Mouse (Mus musculus) kidney, embryonic 14.5 days (tissue): ENCODE data around the gene 4932438A13Rik. TPM values are rescaled to one million over a fixed set of nuclear protein-coding genes. Genes with fewer than 3 reads are reported as not detected.

Experiments
- ATAC-seq: fragments of 200-750 bp; cut with Nextera tagmentation; 2 replicates; pipeline ENCODE4 v1.8.0; 2017; ENCODE audit warnings: moderate number of reproducible peaks, mild to moderate bottlenecking, moderate TSS enrichment, moderate library complexity; ENCODE audit not compliant: low FRiP score, low TSS enrichment
- H3K27ac ChIP-seq: fragments of 300-500 bp; sonication (generic); 2 replicates; pipeline ENCODE4 v1.5.1; 2014; ENCODE audit warnings: low read depth, mild to moderate bottlenecking, low read length, moderate library complexity, mixed read lengths
- H3K27me3 ChIP-seq: fragments of 300-500 bp; sonication (generic); 2 replicates; pipeline ENCODE4 v1.6.1; 2014; ENCODE audit warnings: mild to moderate bottlenecking, low read length; ENCODE audit not compliant: control insufficient read depth, insufficient read depth
- H3K36me3 ChIP-seq: fragments of 300-500 bp; sonication (generic); 2 replicates; pipeline ENCODE4 v1.6.1; 2014; ENCODE audit warnings: low read length, mixed read lengths; ENCODE audit not compliant: control insufficient read depth, insufficient read depth
- H3K4me1 ChIP-seq: fragments of 300-500 bp; sonication (generic); 2 replicates; pipeline ENCODE4 v1.6.1; 2014; ENCODE audit warnings: low read length, mixed read lengths; ENCODE audit not compliant: control insufficient read depth, insufficient read depth
- H3K4me2 ChIP-seq: fragments of 300-500 bp; sonication (generic); replicated peaks from 2 replicates; pipeline ENCODE4 v1.6.1; 2014; ENCODE audit warnings: low read depth, mild to moderate bottlenecking, low read length
- H3K4me3 ChIP-seq: fragments of 300-500 bp; sonication (generic); 2 replicates; pipeline ENCODE4 v1.5.1; 2014; ENCODE audit warnings: mild to moderate bottlenecking, low read length
- H3K9ac ChIP-seq: fragments of 300-500 bp; sonication (generic); 2 replicates; pipeline ENCODE4 v1.6.1; 2014; ENCODE audit warnings: low read depth, mild to moderate bottlenecking, low read length, moderate library complexity
- H3K9me3 ChIP-seq: fragments of 300-500 bp; sonication (generic); 2 replicates; pipeline ENCODE4 v1.6.1; 2016; ENCODE audit warnings: low read length; ENCODE audit not compliant: control insufficient read depth
- WGBS: fragments of 180-500 bp; shearing (Covaris S2); extraction: QIAGEN DNeasy Blood & Tissue Kit; methylation state at CpG from one replicate; pipeline ENCODE4 v1.1.7; 2014; 5-methylcytosine and 5-hydroxymethylcytosine counted together
- polyA plus RNA-seq: library from polyadenylated mRNA; unstranded; fragments of >200 nt; fragmentation: Nextera tagmentation; extraction: Ambion mirVana; gene quantifications from 2 replicates; pipeline ENCODE4 v1.2.1, GENCODE M21; 2014

Gene 4932438A13Rik
- 34.8 and 55.3 TPM in 2 replicates for polyA plus RNA-seq

DNA sequence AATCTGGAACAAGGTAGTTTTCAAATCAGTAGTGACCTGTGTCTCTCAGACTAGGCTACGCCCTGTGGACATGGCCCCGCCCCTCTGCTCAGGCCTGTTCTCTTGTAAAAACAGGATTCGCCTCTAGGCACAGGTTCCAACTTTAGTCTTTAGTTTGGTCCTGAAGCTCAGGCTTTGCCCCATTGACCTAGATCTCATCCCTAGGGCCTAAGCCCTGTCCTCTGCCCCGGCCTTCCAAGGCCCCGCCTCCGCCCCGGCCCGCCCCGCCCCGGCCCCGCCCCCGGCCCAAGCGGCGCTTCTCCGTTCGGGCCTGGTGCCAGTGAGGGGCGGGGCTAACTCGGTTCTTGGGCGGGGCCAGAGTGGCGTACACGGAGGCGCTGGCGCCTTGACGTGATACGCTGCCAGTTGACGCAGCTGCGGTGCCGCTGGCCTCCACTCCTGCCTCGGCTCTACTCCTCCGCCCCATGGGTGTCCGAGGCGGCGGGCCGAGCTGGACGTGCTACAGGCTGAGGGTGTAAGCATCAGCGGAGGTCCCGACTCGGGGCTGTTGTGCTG is at the start of gene 4932438A13Rik:
Gene 4932438A13Rik (plus strand): TSS at position 384 of the 555 bp plus-strand sequence.
- peak within 1 kb of the TSS; percentile 80 for H3K9ac ChIP-seq
- no peak within 1 kb of the TSS for H3K27ac ChIP-seq
- no peaks in the 10 kb centered on the region for H3K9me3 ChIP-seq
- WGBS = 2% methylated on average over 37 of the region's 38 CpGs
- H3K27me3 ChIP-seq = no peaks in the 10 kb centered on the region
- peak; percentile 99 for ATAC-seq
- H3K4me3 ChIP-seq = peak within 1 kb of the TSS; percentile 86
- H3K36me3 ChIP-seq = peaks cover 5% of the 10 kb centered on the region; the same call in 1 of the 2 replicates
- peak within 1 kb of the TSS; percentile 74 for H3K4me2 ChIP-seq
- H3K4me1 ChIP-seq = peaks cover 5% of the 10 kb centered on the region; the same call in 1 of the 2 replicates

DNA sequence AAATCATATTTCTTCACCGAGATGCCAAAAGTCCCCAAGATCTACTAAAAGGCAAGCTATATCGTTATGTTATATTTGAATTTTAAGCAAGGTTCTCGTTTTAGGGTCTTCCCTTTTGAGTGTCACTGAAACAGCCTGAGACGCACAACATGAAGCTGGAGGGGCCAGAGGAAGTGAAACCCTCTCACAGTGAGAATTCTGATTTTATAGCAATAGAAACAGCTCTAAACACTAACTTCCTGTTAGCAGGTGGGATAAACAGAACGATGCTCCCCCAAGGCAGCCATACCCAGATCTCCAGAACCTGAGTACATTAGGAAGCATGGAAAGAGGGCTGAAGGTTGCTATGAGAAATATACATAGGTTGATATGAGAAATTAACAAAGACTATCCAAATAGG is 46.3 kb upstream of the 4932438A13Rik start:
- ATAC-seq = no peak
- no peak overlapping the region for H3K4me3 ChIP-seq
- H3K9ac ChIP-seq = no peak overlapping the region
- WGBS = 92% methylated on average over 5 of the region's 5 CpGs
- no peaks in the 10 kb centered on the region for H3K9me3 ChIP-seq
- H3K4me2 ChIP-seq = no peak overlapping the region
- H3K27ac ChIP-seq = no peak overlapping the region
- H3K36me3 ChIP-seq = no peaks in the 10 kb centered on the region
- H3K4me1 ChIP-seq = no peaks in the 10 kb centered on the region
- H3K27me3 ChIP-seq = no peaks in the 10 kb centered on the region

DNA sequence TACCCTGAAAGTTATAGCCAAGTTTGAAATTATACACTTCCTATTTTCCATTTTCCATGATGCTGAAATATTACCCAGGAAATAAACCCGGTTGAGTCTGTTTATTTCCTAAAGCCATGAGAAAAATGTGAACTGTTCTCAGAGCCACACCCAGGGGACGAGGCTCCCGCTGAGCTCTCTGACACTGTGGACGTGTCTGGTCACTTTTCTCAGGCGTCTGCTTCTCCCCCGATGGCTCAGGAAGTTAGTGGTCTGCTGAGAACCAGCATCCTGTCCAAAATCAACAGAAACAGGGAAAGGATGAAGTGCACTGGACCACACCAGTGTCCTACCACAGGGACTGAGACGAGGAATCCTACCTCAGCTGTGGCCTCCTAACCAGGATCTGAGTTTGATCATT is 43.5 kb upstream of the 4932438A13Rik start:
- H3K4me2 ChIP-seq = no peak overlapping the region
- no peaks in the 10 kb centered on the region for H3K27me3 ChIP-seq
- H3K36me3 ChIP-seq = no peaks in the 10 kb centered on the region
- H3K4me3 ChIP-seq = no peak overlapping the region
- no peak for ATAC-seq
- 47% methylated on average over 7 of the region's 7 CpGs for WGBS
- H3K9ac ChIP-seq = no peak overlapping the region
- no peaks in the 10 kb centered on the region for H3K9me3 ChIP-seq
- no peak overlapping the region for H3K27ac ChIP-seq
- 0 out of 2 replicates have a peak, but pooled peaks cover 2% of the 10 kb centered on the region for H3K4me1 ChIP-seq

DNA sequence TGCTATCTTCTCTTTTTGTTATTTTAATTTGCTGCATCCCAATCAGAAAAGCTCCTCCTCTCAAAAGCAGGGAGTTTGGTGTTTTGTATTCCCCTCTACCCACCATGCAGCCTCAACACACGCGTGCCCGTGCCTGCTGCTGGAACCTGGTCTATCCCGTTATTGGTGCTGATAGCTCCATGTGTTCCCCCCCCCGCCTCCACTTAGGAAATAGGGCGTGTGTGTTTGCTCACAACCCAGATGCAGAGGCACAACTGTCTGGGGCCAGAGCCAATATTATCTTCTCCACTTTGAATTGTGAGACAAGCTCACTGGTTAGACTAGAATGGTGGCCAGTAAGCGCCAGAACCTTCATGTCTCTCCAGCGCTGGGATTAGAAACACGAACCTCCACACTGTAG is 41.9 kb upstream of the 4932438A13Rik start:
- H3K27me3 ChIP-seq = no peaks in the 10 kb centered on the region
- H3K4me3 ChIP-seq = no peak overlapping the region
- H3K4me2 ChIP-seq = no peak overlapping the region
- no peak overlapping the region for H3K9ac ChIP-seq
- 0 out of 2 replicates have a peak, but pooled peaks cover 2% of the 10 kb centered on the region for H3K4me1 ChIP-seq
- H3K9me3 ChIP-seq = no peaks in the 10 kb centered on the region
- ATAC-seq = no peak
- no peak overlapping the region for H3K27ac ChIP-seq
- H3K36me3 ChIP-seq = no peaks in the 10 kb centered on the region
- WGBS = 86% methylated on average over 9 of the region's 9 CpGs

DNA sequence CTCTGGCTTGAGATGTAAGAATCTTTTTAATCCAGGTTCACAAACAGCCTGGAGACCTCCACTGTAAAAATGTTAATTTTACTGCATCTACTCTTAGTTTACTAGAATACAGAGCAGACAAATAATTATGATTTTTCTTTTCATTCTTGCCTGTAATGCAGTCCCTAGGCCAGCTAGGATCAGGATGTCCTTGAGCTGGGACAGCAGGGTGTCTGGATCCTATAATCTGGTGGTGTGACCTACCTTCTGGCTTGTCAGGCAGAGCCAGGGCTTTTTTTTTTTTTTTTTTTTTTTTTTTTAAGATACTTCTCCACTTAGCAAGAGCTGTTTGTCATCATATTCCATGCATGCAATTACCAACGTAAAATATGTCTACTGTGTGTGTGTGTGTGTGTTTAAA is 37.8 kb upstream of the 4932438A13Rik start:
- ATAC-seq = no peak
- no peak overlapping the region for H3K9ac ChIP-seq
- no peaks in the 10 kb centered on the region for H3K27me3 ChIP-seq
- no peaks in the 10 kb centered on the region for H3K9me3 ChIP-seq
- 0 out of 2 replicates have a peak, but pooled peaks cover 2% of the 10 kb centered on the region for H3K4me1 ChIP-seq
- H3K4me2 ChIP-seq = no peak overlapping the region
- H3K27ac ChIP-seq = no peak overlapping the region
- H3K4me3 ChIP-seq = no peak overlapping the region
- WGBS = 29% methylated on average over 1 of the region's 1 CpGs
- no peaks in the 10 kb centered on the region for H3K36me3 ChIP-seq

DNA sequence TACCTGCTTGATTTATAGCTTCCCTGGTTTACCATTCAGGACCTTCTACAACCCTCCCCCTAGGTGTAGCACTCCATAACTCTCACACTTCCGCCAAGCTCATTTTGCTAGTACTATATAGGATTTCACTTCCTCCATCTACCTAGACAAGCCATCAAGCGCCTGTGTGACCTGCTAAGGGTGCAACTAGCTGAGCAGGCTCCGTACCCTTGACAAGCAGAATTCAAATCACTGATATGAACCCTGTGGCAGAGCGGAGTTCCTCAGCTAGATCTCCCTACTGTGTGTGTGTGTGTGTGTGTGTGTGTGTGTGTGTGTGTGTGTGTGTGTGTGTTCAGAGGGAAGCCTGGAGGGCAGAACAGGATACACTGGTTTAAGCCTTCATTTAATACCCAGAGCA is 37.4 kb upstream of the 4932438A13Rik start:
- Histone ChIP-seq H3K9ac (no peak overlapping the region), H3K4me2 (no peak overlapping the region), H3K4me3 (no peak overlapping the region), H3K27ac (no peak overlapping the region), H3K9me3 (no peaks in the 10 kb centered on the region), H3K27me3 (no peaks in the 10 kb centered on the region), H3K4me1 (0 out of 2 replicates have a peak, but pooled peaks cover 2% of the 10 kb centered on the region), H3K36me3 (no peaks in the 10 kb centered on the region)
- no peak for ATAC-seq
- WGBS = 73% methylated on average over 4 of the region's 4 CpGs

DNA sequence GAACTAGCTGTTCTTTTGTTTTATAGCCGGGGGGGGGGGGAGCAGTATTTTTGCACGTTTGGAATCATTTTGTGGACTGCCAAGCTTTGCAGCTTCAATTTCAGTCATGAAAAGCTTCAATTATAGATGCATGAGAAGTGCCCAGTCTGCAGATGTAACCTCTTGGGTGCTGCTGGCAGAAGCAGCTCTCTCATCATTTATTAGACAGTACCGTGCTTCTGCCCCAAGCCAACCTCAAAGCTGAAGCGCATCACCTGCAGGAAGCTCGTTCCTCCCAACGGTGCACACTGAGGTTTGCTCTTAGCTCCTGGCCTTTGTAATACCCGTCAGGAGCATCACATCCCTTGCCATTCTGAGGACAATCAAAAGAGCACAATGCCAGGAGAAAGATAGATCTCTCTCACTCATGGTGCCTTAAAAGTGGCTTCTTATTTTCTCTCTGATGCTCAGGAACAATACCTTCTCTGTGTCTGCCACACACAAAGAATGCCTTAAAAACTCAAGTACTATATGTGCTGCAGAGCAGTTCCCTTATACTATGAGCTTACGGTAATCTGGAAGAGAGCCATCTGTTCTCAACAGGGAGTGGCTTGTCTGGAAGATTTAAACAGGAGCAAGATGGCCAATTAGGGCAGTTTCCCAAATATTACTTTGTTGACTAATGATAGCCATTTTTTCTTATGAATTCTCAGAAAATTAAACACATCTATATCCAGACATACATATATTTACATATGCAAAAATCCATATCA is 35.5 kb upstream of the 4932438A13Rik start:
- Histone ChIP-seq H3K9ac (no peak overlapping the region), H3K27me3 (no peaks in the 10 kb centered on the region), H3K4me2 (no peak overlapping the region), H3K36me3 (no peaks in the 10 kb centered on the region), H3K9me3 (no peaks in the 10 kb centered on the region), H3K4me3 (no peak overlapping the region), H3K27ac (no peak overlapping the region), H3K4me1 (no peaks in the 10 kb centered on the region)
- ATAC-seq = no peak
- 55% methylated on average over 8 of the region's 8 CpGs for WGBS

DNA sequence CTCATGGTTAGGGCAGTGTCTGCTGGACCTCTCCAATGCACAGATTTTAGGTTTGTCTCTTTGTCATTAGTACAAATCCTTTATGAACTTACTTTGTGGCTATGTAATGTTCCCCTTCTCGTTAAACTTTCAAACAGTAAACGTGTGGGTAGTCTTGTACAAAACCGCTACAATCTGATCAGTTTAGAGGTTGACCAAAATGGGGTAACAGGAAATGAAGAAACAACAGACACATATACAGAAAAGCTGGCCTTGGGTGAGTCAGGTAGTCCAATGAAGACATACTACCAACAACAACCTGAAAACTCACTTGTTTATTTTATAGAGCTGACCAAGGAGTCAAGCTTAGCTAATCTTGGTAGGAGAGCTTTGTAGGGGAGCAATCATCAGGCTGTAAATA is 32.7 kb upstream of the 4932438A13Rik start:
- Histone ChIP-seq H3K9me3 (no peaks in the 10 kb centered on the region), H3K27me3 (no peaks in the 10 kb centered on the region), H3K4me3 (no peak overlapping the region), H3K36me3 (no peaks in the 10 kb centered on the region), H3K4me1 (no peaks in the 10 kb centered on the region), H3K27ac (no peak overlapping the region), H3K9ac (no peak overlapping the region), H3K4me2 (no peak overlapping the region)
- 91% methylated on average over 3 of the region's 3 CpGs for WGBS
- no peak for ATAC-seq

DNA sequence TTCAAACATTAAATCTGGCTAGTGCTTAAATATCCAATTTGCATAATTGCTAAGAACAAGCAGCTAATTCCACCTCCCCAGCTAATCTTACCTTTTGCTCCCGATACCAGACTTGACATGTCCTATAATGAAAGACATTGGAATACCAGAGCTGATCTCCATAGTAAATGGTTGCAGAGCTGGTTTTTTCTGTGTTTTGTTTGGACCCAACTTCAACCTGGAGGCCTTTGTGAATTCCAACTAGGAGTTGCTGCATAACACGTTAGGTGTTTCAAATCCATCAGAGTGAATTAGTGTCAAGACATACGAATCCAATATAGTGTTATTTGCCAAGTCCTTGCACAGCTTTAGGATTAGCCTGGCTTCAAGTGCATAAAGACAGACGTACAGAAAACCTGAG is 28.5 kb upstream of the 4932438A13Rik start:
- ATAC-seq = no peak
- 81% methylated on average over 4 of the region's 4 CpGs for WGBS

More for the DNA sequence above, 28.5 kb upstream of the 4932438A13Rik start:
- no peaks in the 10 kb centered on the region for H3K4me1 ChIP-seq
- no peak overlapping the region for H3K27ac ChIP-seq
- H3K9ac ChIP-seq = no peak overlapping the region
- no peaks in the 10 kb centered on the region for H3K36me3 ChIP-seq
- no peak overlapping the region for H3K4me2 ChIP-seq
- H3K9me3 ChIP-seq = no peaks in the 10 kb centered on the region
- no peaks in the 10 kb centered on the region for H3K27me3 ChIP-seq
- H3K4me3 ChIP-seq = no peak overlapping the region
